Comparison of ENCODE assay signal across 8 mouse cellular contexts in genomic region chrX:50842046-50842445, GRCm38 (mm10). TPM values are rescaled to one million over a fixed set of nuclear protein-coding genes. Genes with fewer than 3 reads are reported as not detected.
DNase-seq lines count a peak whose midpoint lies in the region; ATAC-seq lines count a peak whose summit lies in the region.

No protein-coding gene starts in this region.

- no peak overlapping the region for H3K27ac ChIP-seq in heart, embryonic 11.5 days (ENCODE audit: low read depth, low read length)
- no peak overlapping the region for H3K27ac ChIP-seq in hindbrain, embryonic 11.5 days (ENCODE audit: low read depth, low read length)
- no peak overlapping the region for H3K27ac ChIP-seq in midbrain, embryonic 13.5 days

- H3K4me2 ChIP-seq in heart, embryonic 11.5 days, result peak overlapping the region; percentile 69
- H3K4me2 ChIP-seq in hindbrain, embryonic 11.5 days (replicated peaks; ENCODE audit: low read depth, low read length), result peak overlapping the region; percentile 74
- peak overlapping the region; percentile 76 for H3K4me2 ChIP-seq in midbrain, embryonic 13.5 days (replicated peaks)

- intact Hi-C loops in heart, postnatal 36 days (cut with DNase I), result no loop called here

- no peaks in the 10 kb centered on the region for H3K27me3 ChIP-seq in heart, embryonic 11.5 days (ENCODE audit: control insufficient read depth, insufficient read depth, low read length)
- H3K27me3 ChIP-seq in hindbrain, embryonic 11.5 days (ENCODE audit: control insufficient read depth, insufficient read depth, low read length), result peaks cover 8% of the 10 kb centered on the region; the same call in 1 of the 2 replicates
- peaks cover 25% of the 10 kb centered on the region; the same call in 1 of the 2 replicates for H3K27me3 ChIP-seq in midbrain, embryonic 13.5 days

- peak overlapping the region; percentile 56 for H3K4me3 ChIP-seq in heart, embryonic 11.5 days (ENCODE audit: low read depth, low read length)
- H3K4me3 ChIP-seq in hindbrain, embryonic 11.5 days (ENCODE audit: low read depth, low read length), result peak overlapping the region; percentile 38; the same call in 1 of the 2 replicates
- H3K4me3 ChIP-seq in midbrain, embryonic 13.5 days (replicated peaks), result peak overlapping the region; percentile 46

- no peaks in the 10 kb centered on the region for H3K4me1 ChIP-seq in heart, embryonic 11.5 days (ENCODE audit: control insufficient read depth, insufficient read depth, low read length)
- H3K4me1 ChIP-seq in hindbrain, embryonic 11.5 days (replicated peaks; ENCODE audit: control insufficient read depth, insufficient read depth, low read length), result no peaks in the 10 kb centered on the region
- peaks cover 3% of the 10 kb centered on the region; the same call in 1 of the 2 replicates for H3K4me1 ChIP-seq in midbrain, embryonic 13.5 days (replicated peaks)

- DNase-seq in heart, postnatal 36 days, result no peak
- peak; percentile 21 for DNase-seq in CD8-positive naive resting alpha-beta T cell, adult 2 months (ENCODE audit: low read depth in 2 of 2, low spot score in 2 of 2)
- DNase-seq in hindbrain, embryonic 11.5 days (ENCODE audit: low spot score), result peak; percentile 0
- DNase-seq in ovary, postnatal 14 days (ENCODE audit: low spot score), result no peak
- DNase-seq in cerebellum, postnatal 14 days, result no peak
- DNase-seq in left cerebral cortex, adult 8-10 months (ENCODE audit: low spot score in 2 of 2), result no peak

- ATAC-seq in heart, embryonic 11.5 days (replicated peaks; ENCODE audit: insufficient number of reproducible peaks, low FRiP score, low TSS enrichment), result no peak
- no peak for ATAC-seq in hindbrain, embryonic 11.5 days (ENCODE audit: low FRiP score)
- no peak for ATAC-seq in midbrain, embryonic 13.5 days

- no peaks in the 10 kb centered on the region for H3K36me3 ChIP-seq in heart, embryonic 11.5 days (ENCODE audit: control insufficient read depth, insufficient read depth, low read length)
- no peaks in the 10 kb centered on the region for H3K36me3 ChIP-seq in hindbrain, embryonic 11.5 days (ENCODE audit: control insufficient read depth, insufficient read depth, low read length)
- no peaks in the 10 kb centered on the region for H3K36me3 ChIP-seq in midbrain, embryonic 13.5 days

- peak overlapping the region; percentile 60 for H3K9ac ChIP-seq in heart, embryonic 11.5 days (ENCODE audit: low read depth, low read length)
- H3K9ac ChIP-seq in hindbrain, embryonic 11.5 days (ENCODE audit: low read depth, low read length), result no peak overlapping the region
- H3K9ac ChIP-seq in midbrain, embryonic 13.5 days (replicated peaks), result no peak overlapping the region

- WGBS in heart, embryonic 11.5 days (ENCODE audit: insufficient replicate concordance), result 34% methylated on average over 9 of the region's 9 CpGs
- WGBS in hindbrain, embryonic 11.5 days, result 48% methylated on average over 9 of the region's 9 CpGs
- WGBS in midbrain, embryonic 13.5 days, result 58% methylated on average over 9 of the region's 9 CpGs

- no peaks in the 10 kb centered on the region for H3K9me3 ChIP-seq in heart, embryonic 11.5 days (replicated peaks; ENCODE audit: control insufficient read depth, low read length)
- H3K9me3 ChIP-seq in hindbrain, embryonic 11.5 days (ENCODE audit: control insufficient read depth, low read length), result no peaks in the 10 kb centered on the region
- no peaks in the 10 kb centered on the region for H3K9me3 ChIP-seq in midbrain, embryonic 13.5 days

RNA-seq across cellular contexts. Expression of gene Stk26, which starts 1.2 kb away (rescaled TPM):
- polyA plus RNA-seq in heart, embryonic 11.5 days (2014; fragmentation: Nextera tagmentation; extraction: Ambion mirVana), result 10.2 and 12.1 TPM in 2 replicates
- 1 to 10 TPM; 1.8 to 2.4 TPM for total RNA-seq in heart, postnatal 36 days (2021)
- polyA plus RNA-seq in hindbrain, embryonic 11.5 days (2014; fragmentation: Nextera tagmentation; extraction: Ambion mirVana), result 2.6 and 3.0 TPM in 2 replicates
- polyA plus RNA-seq in midbrain, embryonic 13.5 days (2015; fragmentation: Nextera tagmentation; extraction: Ambion mirVana), result 0.71 and 1.0 TPM in 2 replicates
- 1 to 10 TPM; 6.9 to 8.6 (median 7.4) TPM for total RNA-seq in left cerebral cortex, adult 8-10 months (2022)

Comparison
In these comparisons a context has a peak if more than half of its experiments do, and no peak if none do; other contexts are left out.
1. DNase-seq: peak in CD8-positive naive resting alpha-beta T cell, adult 2 months (2 of 2) and hindbrain, embryonic 11.5 days (single experiment); none in heart, postnatal 36 days (0 of 2), ovary, postnatal 14 days (single experiment), cerebellum, postnatal 14 days (0 of 2) and left cerebral cortex, adult 8-10 months (0 of 2).
2. Peak in every context shown above with its lines, with median percentiles within 50 percentile points of each other: H3K4me2 ChIP-seq and H3K4me3 ChIP-seq.